ENCODE assay signal across 9 mouse cellular contexts in the genomic region with DNA sequence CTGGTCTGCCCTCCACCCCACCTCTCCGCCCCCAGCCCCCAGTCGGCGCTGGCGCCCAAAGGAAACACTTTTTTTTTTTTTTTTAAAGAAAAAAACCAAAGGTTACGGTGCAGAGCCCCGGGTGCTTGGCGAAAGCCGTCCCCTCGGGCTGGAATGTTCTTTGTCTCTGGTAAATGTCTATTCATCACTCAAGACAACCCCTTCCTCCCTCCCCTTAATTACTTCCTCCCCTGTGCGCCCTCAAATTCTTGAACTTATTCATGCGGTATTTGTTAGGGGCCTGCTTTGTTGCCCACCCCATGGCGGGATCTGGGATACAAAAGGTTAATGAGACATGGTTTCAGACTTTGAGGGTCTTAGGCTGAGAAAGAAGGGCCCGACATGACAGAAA. TPM values are rescaled to one million over a fixed set of nuclear protein-coding genes. Genes with fewer than 3 reads are reported as not detected.
A peak's percentile ranks its signal among the peaks of the same experiment; 100 is the strongest.
DNase-seq lines count a peak whose midpoint lies in the region; ATAC-seq lines count a peak whose summit lies in the region.
"Had no signal": no experiment of that assay in that cellular context is flagged by ENCODE, and none has a peak within 500 bp of the region (broad histone marks: within the 10 kb centered on the region; RNA-seq: fewer than 3 reads in every experiment).

No protein-coding gene starts in this region.

- 0 out of 2 replicates have a peak, but pooled peaks cover 2% of the 10 kb centered on the region for H3K4me1 ChIP-seq in liver, embryonic 11.5 days (replicated peaks; ENCODE audit: control insufficient read depth, insufficient read depth, low read length)
- peaks cover 33% of the 10 kb centered on the region for H3K4me1 ChIP-seq in forebrain, embryonic 12.5 days

- H3K4me3 ChIP-seq in liver, embryonic 11.5 days (ENCODE audit: low read depth, low read length) = peak overlapping the region; percentile 52; the same call in 1 of the 2 replicates
- 0 out of 2 replicates have a peak overlapping the region, but pooled peaks have one; percentile 64 for H3K4me3 ChIP-seq in forebrain, embryonic 12.5 days (replicated peaks)

- H3K36me3 ChIP-seq in liver, embryonic 11.5 days (ENCODE audit: control insufficient read depth, insufficient read depth, low read length) = no peaks in the 10 kb centered on the region
- no peaks in the 10 kb centered on the region for H3K36me3 ChIP-seq in forebrain, embryonic 12.5 days (replicated peaks)

- WGBS in liver, embryonic 11.5 days = 50% methylated on average over 13 of the region's 13 CpGs
- 51% methylated on average over 13 of the region's 13 CpGs for WGBS in forebrain, embryonic 12.5 days

- peaks cover 25% of the 10 kb centered on the region for H3K9me3 ChIP-seq in liver, embryonic 11.5 days (ENCODE audit: control insufficient read depth, low read length)
- H3K9me3 ChIP-seq in forebrain, embryonic 12.5 days = peaks cover 47% of the 10 kb centered on the region

- no peak overlapping the region for H3K9ac ChIP-seq in liver, embryonic 11.5 days (ENCODE audit: low read depth, low read length)
- H3K9ac ChIP-seq in forebrain, embryonic 12.5 days = no peak overlapping the region

- peak overlapping the region; percentile 64 for H3K4me2 ChIP-seq in liver, embryonic 11.5 days
- peak overlapping the region; percentile 55 for H3K4me2 ChIP-seq in forebrain, embryonic 12.5 days

- no peak for ATAC-seq in liver, embryonic 11.5 days (replicated peaks; ENCODE audit: low FRiP score)
- peak; percentile 21; the same call in 1 of the 2 replicates for ATAC-seq in forebrain, embryonic 12.5 days (ENCODE audit: low FRiP score)
- ATAC-seq: Patski had no signal

- H3K27ac ChIP-seq in liver, embryonic 11.5 days (ENCODE audit: low read depth, low read length) = no peak overlapping the region
- H3K27ac ChIP-seq in forebrain, embryonic 12.5 days = peak overlapping the region; percentile 94

- no peak for DNase-seq in liver, embryonic 11.5 days (ENCODE audit: low spot score)
- DNase-seq in liver = no peak
- peak; percentile 10 to 16 for DNase-seq in kidney, postnatal 36 days
- peak; percentile 77 for DNase-seq in retina, postnatal 1 day
- DNase-seq in cerebellum, adult 18-20 months = no peak
- no peak for DNase-seq in thymus, postnatal 36 days
- DNase-seq in urinary bladder, postnatal 25 days (ENCODE audit: low spot score) = no peak

- H3K27me3 ChIP-seq in liver, embryonic 11.5 days (replicated peaks; ENCODE audit: control insufficient read depth, insufficient read depth, low read length) = peaks cover 55% of the 10 kb centered on the region
- no peaks in the 10 kb centered on the region; the same call in 1 of the 2 replicates for H3K27me3 ChIP-seq in forebrain, embryonic 12.5 days
- H3K27me3 ChIP-seq: Patski had no signal

RNA-seq across cellular contexts. Expression of a gene that starts 13.0 kb away (rescaled TPM):
- 800 and 828 TPM in 2 replicates for polyA plus RNA-seq in liver, embryonic 11.5 days (2014; fragmentation: Nextera tagmentation; extraction: Ambion mirVana)
- polyA plus RNA-seq in forebrain, embryonic 12.5 days (2016; fragmentation: Nextera tagmentation; extraction: Ambion mirVana) = 802 and 947 TPM in 2 replicates

RNA-seq across cellular contexts. Expression of a gene that starts 42.8 kb away (rescaled TPM):
- 12.0 and 14.3 TPM in 2 replicates for polyA plus RNA-seq in liver, embryonic 11.5 days (2014; fragmentation: Nextera tagmentation; extraction: Ambion mirVana)
- 23.3 and 25.1 TPM in 2 replicates for polyA plus RNA-seq in forebrain, embryonic 12.5 days (2016; fragmentation: Nextera tagmentation; extraction: Ambion mirVana)

Comparison
In these comparisons a context has a peak if more than half of its experiments do, and no peak if none do; other contexts are left out.
1. DNase-seq: peak in kidney, postnatal 36 days (2 of 2) and retina, postnatal 1 day (single experiment); none in liver, embryonic 11.5 days (single experiment), liver (single experiment), cerebellum, adult 18-20 months (0 of 2), thymus, postnatal 36 days (0 of 2) and urinary bladder, postnatal 25 days (single experiment).